Mouse (Mus musculus) C2C12 (cell line): Measurements from ENCODE around the gene Dolk. TPM values are rescaled to one million over a fixed set of nuclear protein-coding genes. Genes with fewer than 3 reads are reported as not detected.

Experiments
- H3K27me3 ChIP-seq: one replicate; pipeline ENCODE4 v1.6.1; 2011; ENCODE audit not compliant: control insufficient read depth, insufficient read depth, insufficient read length
- H3K36me3 ChIP-seq: one replicate; pipeline ENCODE4 v1.6.1; 2011; ENCODE audit not compliant: control insufficient read depth, insufficient read depth
- H3K4me3 ChIP-seq: one replicate; pipeline ENCODE4 v1.5.1; 2011; ENCODE audit warnings: mild to moderate bottlenecking, control low read depth; ENCODE audit not compliant: poor library complexity, insufficient read depth, severe bottlenecking
- H3K79me2 ChIP-seq: one replicate; pipeline ENCODE4 v1.6.1; 2011; ENCODE audit not compliant: control insufficient read depth, insufficient read depth
- H3K79me3 ChIP-seq: one replicate; pipeline ENCODE4 v1.6.1; 2011; ENCODE audit warnings: low read depth, control low read depth
- H3ac ChIP-seq: one replicate; pipeline ENCODE3; 2011; ENCODE audit warnings: low read depth; ENCODE audit not compliant: control insufficient read depth, insufficient read length
- CEBPB ChIP-seq: IDR thresholded peaks from one replicate; pipeline ENCODE4 v1.6.1; 2011; ENCODE audit warnings: low read depth, mild to moderate bottlenecking, control low read depth, moderate library complexity
- CTCF ChIP-seq: IDR thresholded peaks from one replicate; pipeline ENCODE4 v1.5.1; 2011; ENCODE audit not compliant: control insufficient read depth, insufficient read depth, insufficient read length
- FOSL1 ChIP-seq: IDR thresholded peaks from one replicate; pipeline ENCODE4 v1.8.0; 2011; ENCODE audit warnings: mild to moderate bottlenecking, low read length; ENCODE audit not compliant: poor library complexity, insufficient read depth, severe bottlenecking
- MAX ChIP-seq: IDR thresholded peaks from one replicate; pipeline ENCODE4 v1.6.1; 2011; ENCODE audit warnings: mild to moderate bottlenecking, control low read depth
- MYOD1 ChIP-seq: IDR thresholded peaks from one replicate; pipeline ENCODE4 v1.6.1; 2011; ENCODE audit warnings: low read depth; ENCODE audit not compliant: control insufficient read depth, insufficient read length
- MYOG ChIP-seq: IDR thresholded peaks from one replicate; pipeline ENCODE4 v1.6.1; 2011; ENCODE audit not compliant: control insufficient read depth, insufficient read length; ENCODE audit errors: extremely low read depth
- USF1 ChIP-seq: IDR thresholded peaks from one replicate; pipeline ENCODE4 v1.6.1; 2011; ENCODE audit warnings: low read depth, mild to moderate bottlenecking, control low read depth, moderate library complexity
- polyA plus RNA-seq: library from polyadenylated mRNA; unstranded; fragments of >200 nt; fragmentation: generic; extraction: Trizol; gene quantifications from one replicate; pipeline ENCODE4 v1.2.1, GENCODE M21; 2012; ENCODE audit warnings: missing spikeins

Dolk gene
- polyA plus RNA-seq, 1 experiment, result 28.3 TPM

- TF ChIP-seq MAX, result no peak
- TF ChIP-seq CEBPB, result no peak
- TF ChIP-seq MYOD1, result no peak
- no peak for TF ChIP-seq MYOG
- no peak for TF ChIP-seq USF1
- no peak for TF ChIP-seq FOSL1
- TF ChIP-seq CTCF, result no peak
- Histone ChIP-seq H3K27me3 (no peaks in the 10 kb centered on the region), H3K36me3 (peaks cover 73% of the 10 kb centered on the region), H3K79me2 (peaks cover 64% of the 10 kb centered on the region), H3K79me3 (peaks cover 38% of the 10 kb centered on the region), H3ac (no peak overlapping the region), H3K4me3 (no peak overlapping the region)
These were observed 24.0 kb downstream of the Dolk start for GRCm38 (mm10) chr2:30261921-30262839.

- Histone ChIP-seq H3K79me3 (peaks cover 41% of the 10 kb centered on the region), H3ac (no peak overlapping the region), H3K36me3 (peaks cover 82% of the 10 kb centered on the region), H3K4me3 (no peak overlapping the region), H3K27me3 (no peaks in the 10 kb centered on the region), H3K79me2 (peaks cover 74% of the 10 kb centered on the region)
- TF ChIP-seq MYOD1, result no peak
- no peak for TF ChIP-seq CTCF
- no peak for TF ChIP-seq MYOG
- no peak for TF ChIP-seq MAX
- no peak for TF ChIP-seq USF1
- TF ChIP-seq CEBPB, result no peak
- TF ChIP-seq FOSL1, result no peak
These were observed 24.9 kb downstream of the Dolk start for GRCm38 (mm10) chr2:30261064-30261736.

- H3K79me3 ChIP-seq, result peaks cover 46% of the 10 kb centered on the region
- peaks cover 91% of the 10 kb centered on the region for H3K36me3 ChIP-seq
- peak overlapping the region; percentile 45 for H3ac ChIP-seq
- peak overlapping the region; percentile 31 for H3K4me3 ChIP-seq
- TF ChIP-seq USF1 (peak; percentile 73), CTCF (no peak), MAX (no peak)
- no peaks in the 10 kb centered on the region for H3K27me3 ChIP-seq
- H3K79me2 ChIP-seq, result peaks cover 91% of the 10 kb centered on the region
These were observed 26.7 kb downstream of the Dolk start for GRCm38 (mm10) chr2:30259131-30260064.

- Histone ChIP-seq H3K27me3 (no peaks in the 10 kb centered on the region), H3K4me3 (no peak overlapping the region), H3ac (peak overlapping the region; percentile 45), H3K79me2 (peaks cover 99% of the 10 kb centered on the region), H3K79me3 (peaks cover 49% of the 10 kb centered on the region), H3K36me3 (peaks cover 90% of the 10 kb centered on the region)
- TF ChIP-seq CTCF, result no peak
- no peak for TF ChIP-seq FOSL1
- TF ChIP-seq MAX, result peak; percentile 57
These were observed 27.5 kb downstream of the Dolk start for GRCm38 (mm10) chr2:30258600-30258999.

- TF ChIP-seq MYOG (no peak), CTCF (no peak), CEBPB (no peak), MAX (no peak), USF1 (no peak), MYOD1 (no peak), FOSL1 (no peak)
- peaks cover 87% of the 10 kb centered on the region for H3K36me3 ChIP-seq
These were observed 28.3 kb downstream of the Dolk start for GRCm38 (mm10) chr2:30257699-30258460.

More at GRCm38 (mm10) chr2:30257699-30258460, 28.3 kb downstream of the Dolk start:
- Histone ChIP-seq H3K4me3 (no peak overlapping the region), H3K27me3 (no peaks in the 10 kb centered on the region), H3K79me2 (peaks cover 99% of the 10 kb centered on the region), H3ac (peak overlapping the region; percentile 8), H3K79me3 (peaks cover 53% of the 10 kb centered on the region)
